Mouse (Mus musculus) midbrain, embryonic 14.5 days (tissue): Measurements from ENCODE around the gene Ctla4. TPM values are rescaled to one million over a fixed set of nuclear protein-coding genes. Genes with fewer than 3 reads are reported as not detected.
A peak's percentile ranks its signal among the peaks of the same experiment; 100 is the strongest.

Experiments
- ATAC-seq: fragments of 200-750 bp; cut with Nextera tagmentation; 2 replicates; pipeline ENCODE4 v1.8.0; 2017; ENCODE audit warnings: moderate number of reproducible peaks, moderate library complexity; ENCODE audit not compliant: low FRiP score, low TSS enrichment
- DNase-seq: peaks from one replicate; pipeline ENCODE4 v3.0.0-alpha.2; 2015
- H3K27ac ChIP-seq: fragments of 300-500 bp; sonication (generic); replicated peaks from 2 replicates; pipeline ENCODE4 v1.5.1; 2014; ENCODE audit warnings: mild to moderate bottlenecking, low read depth, low read length, moderate library complexity
- H3K27me3 ChIP-seq: fragments of 300-500 bp; sonication (generic); 2 replicates; pipeline ENCODE4 v1.6.1; 2014; ENCODE audit warnings: low read length, control low read depth, mixed read lengths; ENCODE audit not compliant: control insufficient read depth, insufficient read depth
- H3K36me3 ChIP-seq: fragments of 300-500 bp; sonication (generic); 2 replicates; pipeline ENCODE4 v1.6.1; 2014; ENCODE audit warnings: low read length, control low read depth; ENCODE audit not compliant: control insufficient read depth, insufficient read depth
- H3K4me1 ChIP-seq: fragments of 300-500 bp; sonication (generic); 2 replicates; pipeline ENCODE4 v1.6.1; 2014; ENCODE audit warnings: mild to moderate bottlenecking, antibody characterized with exemption, low read length, control low read depth; ENCODE audit not compliant: control insufficient read depth, insufficient read depth
- H3K4me2 ChIP-seq: fragments of 300-500 bp; sonication (generic); 2 replicates; pipeline ENCODE4 v1.6.1; 2014; ENCODE audit warnings: mild to moderate bottlenecking, low read length, moderate library complexity
- H3K4me3 ChIP-seq: fragments of 300-500 bp; sonication (generic); replicated peaks from 2 replicates; pipeline ENCODE4 v1.5.1; 2014; ENCODE audit warnings: low read depth, low read length
- H3K9ac ChIP-seq: fragments of 300-500 bp; sonication (generic); replicated peaks from 2 replicates; pipeline ENCODE4 v1.6.1; 2014; ENCODE audit warnings: mild to moderate bottlenecking, low read length, moderate library complexity
- H3K9me3 ChIP-seq: fragments of 300-500 bp; sonication (generic); 2 replicates; pipeline ENCODE4 v1.6.1; 2016; ENCODE audit warnings: low read length, control low read depth, mixed read lengths; ENCODE audit not compliant: control insufficient read depth
- WGBS: fragments of 180-500 bp; shearing (Covaris S2); extraction: QIAGEN DNeasy Blood & Tissue Kit; methylation state at CpG from one replicate; pipeline ENCODE4 v1.1.7; 2014; 5-methylcytosine and 5-hydroxymethylcytosine counted together
- polyA plus RNA-seq: library from polyadenylated mRNA; unstranded; fragments of >200 nt; fragmentation: Nextera tagmentation; extraction: Ambion mirVana; gene quantifications from 2 replicates; pipeline ENCODE4 v1.2.1, GENCODE M21; 2014

Ctla4 gene
- polyA plus RNA-seq, 1 experiment from 2014 or later: not detected

- ATAC-seq (no peak), DNase-seq (no peak)
- Histone ChIP-seq H3K27ac (no peak overlapping the region), H3K4me2 (no peak overlapping the region), H3K9me3 (no peaks in the 10 kb centered on the region), H3K36me3 (no peaks in the 10 kb centered on the region), H3K27me3 (no peaks in the 10 kb centered on the region), H3K9ac (no peak overlapping the region), H3K4me1 (no peaks in the 10 kb centered on the region), H3K4me3 (no peak overlapping the region)
- WGBS: 94% methylated on average over 3 of the region's 3 CpGs
These were observed 42.2 kb downstream of the Ctla4 start for GRCm38 (mm10) chr1:60929036-60929435.

DNA sequence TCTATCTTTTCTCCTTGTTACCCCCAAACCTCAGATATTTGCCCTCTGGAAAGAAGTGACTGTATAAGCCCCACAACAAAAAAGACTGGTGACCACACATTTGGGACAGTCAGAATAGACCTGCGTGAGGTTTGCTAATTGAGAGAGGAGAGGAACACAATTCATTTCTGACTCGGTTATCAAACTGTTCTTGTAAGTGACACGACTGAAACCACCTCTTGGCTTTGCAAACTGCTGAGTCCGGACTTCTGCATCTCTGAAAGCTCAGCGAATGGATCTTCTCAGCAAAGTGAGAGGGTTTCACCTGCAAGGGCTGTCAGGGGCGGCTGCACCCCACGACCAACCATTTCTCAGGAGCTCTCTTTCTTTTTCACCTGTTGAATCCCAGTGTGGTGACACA is 43.6 kb downstream of the Ctla4 start:
- Histone ChIP-seq H3K27ac (no peak overlapping the region), H3K4me1 (no peaks in the 10 kb centered on the region), H3K9me3 (no peaks in the 10 kb centered on the region), H3K4me3 (no peak overlapping the region), H3K36me3 (no peaks in the 10 kb centered on the region), H3K27me3 (no peaks in the 10 kb centered on the region), H3K4me2 (no peak overlapping the region), H3K9ac (no peak overlapping the region)
- WGBS: 91% methylated on average over 7 of the region's 7 CpGs
- ATAC-seq (no peak), DNase-seq (no peak)

DNA sequence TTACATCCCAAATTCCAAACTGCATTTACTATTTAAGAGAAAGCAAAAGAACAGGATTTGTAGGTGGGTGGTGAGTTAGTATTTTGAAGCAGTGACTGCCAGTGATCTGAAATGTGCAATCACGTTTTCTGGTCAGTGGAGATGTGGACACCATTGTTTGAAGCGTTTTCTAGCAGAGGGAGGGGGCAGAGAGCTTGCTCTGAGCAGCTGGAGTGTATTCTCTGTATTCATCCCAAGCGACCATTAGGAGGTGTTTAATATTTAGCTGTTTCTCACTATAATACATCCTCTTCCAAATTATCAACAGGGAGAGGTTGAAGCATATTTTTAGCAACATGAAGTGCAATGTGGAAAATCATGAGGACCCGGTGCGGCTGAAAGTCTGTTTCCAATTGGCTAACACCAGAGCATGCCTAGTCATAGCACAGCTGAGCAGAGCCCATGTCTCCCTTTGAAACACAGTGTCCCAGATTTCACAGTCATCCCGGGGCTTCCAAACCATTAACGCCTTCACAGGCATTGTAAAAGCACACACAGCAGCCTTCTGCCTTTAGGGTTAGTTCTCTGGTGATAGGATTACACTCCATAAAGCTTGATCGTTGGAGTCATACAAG is 49.3 kb downstream of the Ctla4 start:
- no peak for ATAC-seq
- Histone ChIP-seq H3K27ac (0 out of 2 replicates have a peak overlapping the region, but pooled peaks have one; percentile 16), H3K4me3 (no peak overlapping the region), H3K9ac (no peak overlapping the region), H3K4me1 (no peaks in the 10 kb centered on the region; the same call in 1 of the 2 replicates), H3K27me3 (no peaks in the 10 kb centered on the region), H3K36me3 (no peaks in the 10 kb centered on the region), H3K9me3 (no peaks in the 10 kb centered on the region), H3K4me2 (peak overlapping the region; percentile 14)
- peak; percentile 34 for DNase-seq
- WGBS: 47% methylated on average over 8 of the region's 8 CpGs

DNA sequence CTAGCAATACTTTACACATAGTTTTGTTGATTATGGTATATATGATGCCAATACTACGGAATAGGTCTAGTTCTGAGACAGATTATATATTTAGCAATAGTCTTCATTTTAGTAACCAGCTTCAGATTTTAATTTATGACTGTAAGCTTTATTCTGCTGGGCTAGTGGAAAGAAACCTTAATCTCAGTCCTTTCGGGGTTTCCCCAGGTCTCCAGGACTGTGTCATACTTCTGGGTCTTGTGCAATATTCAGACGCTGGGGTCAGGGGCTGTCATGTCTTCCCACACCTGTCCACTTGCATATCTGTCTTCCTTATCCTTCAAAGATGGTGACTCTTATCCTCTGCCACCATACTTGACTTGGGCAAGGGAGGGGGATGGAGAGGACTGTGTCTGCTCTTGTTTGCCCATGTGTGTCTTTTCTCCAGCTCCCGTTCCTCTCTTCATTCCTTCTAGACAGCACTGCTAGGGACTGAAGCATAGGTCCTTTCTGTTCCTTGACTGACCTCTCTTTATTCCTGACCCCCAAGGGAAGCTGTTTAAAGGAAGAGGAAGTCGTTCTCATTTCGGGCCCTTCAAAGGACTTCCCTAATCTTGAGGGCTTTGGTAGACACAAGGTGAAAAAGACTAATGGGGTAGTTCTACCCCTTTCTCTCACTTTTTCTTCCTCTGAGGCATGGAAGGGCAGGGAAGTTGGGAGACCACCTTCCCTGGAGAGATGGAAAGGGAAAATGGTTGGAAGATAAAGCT is 50.3 kb downstream of the Ctla4 start:
- Histone ChIP-seq H3K36me3 (no peaks in the 10 kb centered on the region), H3K4me2 (no peak overlapping the region), H3K27me3 (no peaks in the 10 kb centered on the region), H3K27ac (no peak overlapping the region), H3K4me3 (no peak overlapping the region), H3K9me3 (no peaks in the 10 kb centered on the region), H3K9ac (no peak overlapping the region), H3K4me1 (no peaks in the 10 kb centered on the region; the same call in 1 of the 2 replicates)
- no peak for DNase-seq
- ATAC-seq: no peak
- WGBS: 87% methylated on average over 6 of the region's 6 CpGs

DNA sequence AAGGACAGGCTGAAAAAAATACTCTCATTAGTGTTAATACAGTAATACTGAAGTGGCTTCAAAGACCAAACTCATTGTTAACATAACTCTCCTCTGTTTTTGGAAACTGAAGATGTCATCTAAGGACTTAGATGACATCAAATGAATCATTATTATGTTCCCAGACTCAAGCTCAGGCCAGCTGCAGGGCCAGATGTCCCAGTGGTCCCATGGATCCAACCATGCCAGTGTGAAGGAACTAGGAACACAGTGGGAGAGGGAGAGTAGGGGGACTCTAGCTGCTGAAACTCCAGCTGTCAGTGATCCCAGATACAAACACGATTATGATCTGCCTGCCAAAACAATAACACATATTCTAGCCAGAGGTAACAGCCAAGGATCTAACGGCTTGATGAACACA is 51.5 kb downstream of the Ctla4 start:
- no peak overlapping the region for H3K4me2 ChIP-seq
- no peak overlapping the region for H3K27ac ChIP-seq
- 84% methylated on average over 2 of the region's 2 CpGs for WGBS
- H3K9me3 ChIP-seq: no peaks in the 10 kb centered on the region
- H3K4me1 ChIP-seq: no peaks in the 10 kb centered on the region; the same call in 1 of the 2 replicates
- no peak for DNase-seq
- no peaks in the 10 kb centered on the region for H3K27me3 ChIP-seq
- no peak for ATAC-seq
- H3K4me3 ChIP-seq: no peak overlapping the region
- H3K36me3 ChIP-seq: no peaks in the 10 kb centered on the region
- H3K9ac ChIP-seq: no peak overlapping the region

DNA sequence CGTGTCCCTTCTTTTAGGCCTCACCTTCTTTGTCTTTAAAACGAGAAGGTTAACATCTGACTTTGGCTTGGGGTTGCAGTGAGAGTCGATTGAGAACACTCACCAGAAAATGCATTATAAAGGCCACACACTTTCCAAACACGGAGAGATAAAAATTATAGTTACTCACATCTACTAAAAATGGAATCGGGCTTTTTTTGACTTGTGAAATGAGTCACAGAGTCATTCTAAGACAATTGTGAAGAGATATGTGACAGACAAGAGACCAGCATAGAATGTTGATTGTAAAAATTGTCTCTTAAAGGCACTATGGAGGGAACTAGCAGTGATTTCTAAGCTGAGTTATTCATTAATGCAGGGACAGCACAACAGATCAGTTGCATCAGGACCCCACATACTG is 52.2 kb downstream of the Ctla4 start:
- no peak overlapping the region for H3K4me3 ChIP-seq
- no peak overlapping the region for H3K9ac ChIP-seq
- H3K27me3 ChIP-seq: no peaks in the 10 kb centered on the region
- DNase-seq (no peak), ATAC-seq (no peak)
- WGBS: 86% methylated on average over 5 of the region's 5 CpGs
- H3K4me1 ChIP-seq: no peaks in the 10 kb centered on the region; the same call in 1 of the 2 replicates
- no peaks in the 10 kb centered on the region for H3K9me3 ChIP-seq
- no peaks in the 10 kb centered on the region for H3K36me3 ChIP-seq
- H3K27ac ChIP-seq: no peak overlapping the region
- H3K4me2 ChIP-seq: no peak overlapping the region

- DNase-seq: no peak
- ATAC-seq: no peak
- H3K27me3 ChIP-seq: no peaks in the 10 kb centered on the region
- no peaks in the 10 kb centered on the region; the same call in 1 of the 2 replicates for H3K4me1 ChIP-seq
- H3K4me2 ChIP-seq: no peak overlapping the region
- H3K4me3 ChIP-seq: no peak overlapping the region
- no peaks in the 10 kb centered on the region for H3K36me3 ChIP-seq
- no peaks in the 10 kb centered on the region for H3K9me3 ChIP-seq
- WGBS: 80% methylated on average over 3 of the region's 3 CpGs
- no peak overlapping the region for H3K9ac ChIP-seq
- H3K27ac ChIP-seq: no peak overlapping the region
These were observed 53.2 kb downstream of the Ctla4 start for GRCm38 (mm10) chr1:60940023-60940422.

GRCm38 (mm10) chr1:60940620-60941019 is 53.8 kb downstream of the Ctla4 start:
- no peaks in the 10 kb centered on the region for H3K36me3 ChIP-seq

More at GRCm38 (mm10) chr1:60940620-60941019, 53.8 kb downstream of the Ctla4 start:
- Histone ChIP-seq H3K4me3 (no peak overlapping the region), H3K4me1 (no peaks in the 10 kb centered on the region; the same call in 1 of the 2 replicates), H3K4me2 (no peak overlapping the region), H3K27ac (no peak overlapping the region), H3K27me3 (no peaks in the 10 kb centered on the region), H3K9ac (no peak overlapping the region), H3K9me3 (no peaks in the 10 kb centered on the region)
- WGBS: 94% methylated on average over 1 of the region's 1 CpGs
- DNase-seq (no peak), ATAC-seq (no peak)
